Mouse (Mus musculus): Measurements from ENCODE around the gene Cygb.

Gene Cygb

GRCm38 (mm10) chr11:116674616-116675379 is 20.7 kb upstream of the Cygb start:
- DNase-seq (ENCODE audit: low read depth) = no peak

GRCm38 (mm10) chr11:116673410-116673809 is 19.3 kb upstream of the Cygb start:
- peak; percentile 35 for DNase-seq (ENCODE audit: low read depth)

- peak; percentile 76 for DNase-seq (ENCODE audit: low read depth)
Measured at GRCm38 (mm10) chr11:116672595-116672994, 18.5 kb upstream of the Cygb start.

- peak; percentile 28 for DNase-seq (ENCODE audit: low read depth)
Measured at GRCm38 (mm10) chr11:116671845-116672434, 17.8 kb upstream of the Cygb start.

GRCm38 (mm10) chr11:116671112-116671844 is 17.2 kb upstream of the Cygb start:
- peak; percentile 100 for DNase-seq (ENCODE audit: low read depth)

- DNase-seq (ENCODE audit: low read depth) = no peak
Measured at GRCm38 (mm10) chr11:116670386-116670785, 16.3 kb upstream of the Cygb start.

GRCm38 (mm10) chr11:116669787-116670365 is 15.8 kb upstream of the Cygb start:
- no peak for DNase-seq (ENCODE audit: low read depth)

GRCm38 (mm10) chr11:116669316-116669715 is 15.2 kb upstream of the Cygb start:
- no peak for DNase-seq (ENCODE audit: low read depth)

GRCm38 (mm10) chr11:116668839-116669238 is 14.7 kb upstream of the Cygb start:
- DNase-seq (ENCODE audit: low read depth) = no peak

GRCm38 (mm10) chr11:116668381-116668825 is 14.3 kb upstream of the Cygb start:
- peak; percentile 73 for DNase-seq (ENCODE audit: low read depth)

GRCm38 (mm10) chr11:116667930-116668329 is 13.8 kb upstream of the Cygb start:
- no peak for DNase-seq (ENCODE audit: low read depth)

- peak; percentile 71 for DNase-seq (ENCODE audit: low read depth)
Measured at GRCm38 (mm10) chr11:116667012-116667411, 12.9 kb upstream of the Cygb start.

- DNase-seq (ENCODE audit: low read depth) = no peak
Measured at GRCm38 (mm10) chr11:116666566-116666965, 12.5 kb upstream of the Cygb start.

GRCm38 (mm10) chr11:116665289-116665688 is 11.2 kb upstream of the Cygb start:
- no peak for DNase-seq (ENCODE audit: low read depth)

- DNase-seq (ENCODE audit: low read depth) = no peak
Measured at GRCm38 (mm10) chr11:116661948-116662377, 7.8 kb upstream of the Cygb start.

- no peak for DNase-seq (ENCODE audit: low read depth)
Measured at GRCm38 (mm10) chr11:116661291-116661947, 7.3 kb upstream of the Cygb start.

- no peak for DNase-seq (ENCODE audit: low read depth)
Measured at GRCm38 (mm10) chr11:116660181-116660580, 6.1 kb upstream of the Cygb start.

GRCm38 (mm10) chr11:116659027-116659621 is 5.0 kb upstream of the Cygb start:
- no peak for DNase-seq (ENCODE audit: low read depth)

- DNase-seq (ENCODE audit: low read depth) = no peak
Measured at GRCm38 (mm10) chr11:116658238-116658637, 4.1 kb upstream of the Cygb start.

- peak; percentile 99 for DNase-seq (ENCODE audit: low read depth)
Measured at GRCm38 (mm10) chr11:116657311-116658223, 3.5 kb upstream of the Cygb start.

Data from 416B (cell line).